Mouse (Mus musculus): ENCODE measurements around the gene Olfr366. TPM values are rescaled to one million over a fixed set of nuclear protein-coding genes. Genes with fewer than 3 reads are reported as not detected.
"Not testable (repeated sequence)": the region's sequence is repeated elsewhere in the genome, so short reads cannot be mapped to it uniquely, and the experiment has no call there.

The Olfr366 gene
- not detected for total RNA-seq (2022)

DNA sequence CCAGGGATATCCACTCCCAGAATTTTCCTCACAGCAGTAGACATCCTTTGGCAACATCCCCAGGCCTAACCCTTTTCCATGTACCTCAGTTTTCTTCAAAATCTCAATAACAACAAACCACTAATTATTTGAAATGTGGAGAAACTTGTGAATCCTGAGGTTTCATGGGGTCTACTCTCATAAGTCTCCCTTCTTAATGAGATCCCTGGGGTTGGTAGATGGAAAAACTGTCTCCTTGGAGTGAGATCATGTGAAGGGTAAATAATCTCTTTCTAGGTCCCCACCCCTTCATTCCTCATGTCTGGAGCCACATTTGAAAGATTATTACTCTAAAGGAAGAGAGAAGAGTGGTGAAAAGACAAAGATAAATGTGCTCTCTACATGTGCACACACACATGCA is at the start of gene Olfr366:
TSS of gene Olfr366 (plus strand) at position 301 of the 400 bp plus-strand sequence.
- DNase-seq (ENCODE audit: low spot score): no peak

DNA sequence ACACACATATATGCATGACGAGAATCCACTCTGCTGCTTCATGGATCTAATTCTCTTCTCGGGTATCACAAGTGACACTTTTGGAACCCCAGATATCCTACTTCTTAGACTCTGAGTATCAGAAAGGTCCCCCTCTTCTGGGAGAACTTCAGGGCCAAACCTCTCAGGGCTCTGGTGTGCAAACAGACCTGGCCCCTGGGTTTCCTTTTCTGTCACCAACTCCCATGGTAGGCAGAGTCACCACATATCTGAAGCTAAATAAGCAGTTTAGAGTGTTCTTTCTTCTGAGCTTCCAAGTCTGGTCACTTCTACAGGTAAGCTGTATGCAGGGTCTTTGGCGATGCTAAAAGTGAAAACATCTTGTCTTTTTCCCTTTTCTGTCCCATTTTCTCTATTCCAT is 23.5 kb upstream of the Olfr366 start, which contains the start of gene Olfr365:
TSS of gene Olfr365 (plus strand) at position 301 of the 400 bp plus-strand sequence.
- DNase-seq (ENCODE audit: low spot score): no peak

DNA sequence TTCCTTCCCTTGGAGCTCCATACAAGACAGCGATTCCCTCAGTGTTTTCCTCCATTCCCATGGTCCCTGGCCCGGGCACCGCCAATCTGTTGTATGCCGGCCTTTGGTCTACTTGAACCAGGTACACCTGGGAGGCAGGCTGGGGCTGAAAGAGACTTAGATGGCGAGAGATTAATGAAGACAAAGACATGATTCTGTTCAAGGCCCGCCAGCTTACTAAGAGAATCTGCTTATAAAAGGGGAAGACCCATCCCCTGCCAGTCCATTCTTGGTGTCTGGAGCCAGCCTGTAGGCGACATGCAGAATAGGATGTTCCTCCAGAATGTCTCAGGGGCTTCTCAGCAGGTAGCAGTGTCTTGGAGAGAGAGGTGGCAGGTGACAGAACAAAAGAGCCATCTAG is 50.4 kb downstream of the Olfr366 start:
- DNase-seq (ENCODE audit: low spot score): not testable (repeated sequence)

Other genes with a start within 250 kb of the Olfr366 start
- gene Olfr357, start 217.7 kb upstream of the Olfr366 start, total RNA-seq (2022): not detected
- not detected for gene Olfr358, start 202.2 kb upstream of the Olfr366 start, total RNA-seq (2022)
- gene Olfr360, start 145.8 kb upstream of the Olfr366 start, total RNA-seq (2022): not detected
- not detected for gene Olfr361, start 122.3 kb upstream of the Olfr366 start, total RNA-seq (2022)
- gene Olfr362, start 93.7 kb upstream of the Olfr366 start, total RNA-seq (2022): not detected
- not detected for gene Olfr364-ps1, start 72.3 kb upstream of the Olfr366 start, total RNA-seq (2022)
- gene Olfr365, start 23.4 kb upstream of the Olfr366 start, total RNA-seq (2022): not detected
- gene Olfr368, start 114.9 kb downstream of the Olfr366 start, total RNA-seq (2022): not detected
- gene Pdcl, start 147.8 kb downstream of the Olfr366 start, total RNA-seq (2022): 10 to 100 TPM; 13.9 to 19.0 (median 16.0) TPM
- gene Rc3h2, start 211.3 kb downstream of the Olfr366 start, total RNA-seq (2022): 10 to 100 TPM; 28.1 to 36.7 (median 35.2) TPM
- 1 to 10 TPM; 3.2 to 4.8 (median 4.1) TPM for gene Zbtb26, start 231.6 kb downstream of the Olfr366 start, total RNA-seq (2022)
- 1 to 10 TPM; 3.6 to 4.3 (median 4.0) TPM for gene Zbtb6, start 231.6 kb downstream of the Olfr366 start, total RNA-seq (2022)
- 10 to 100 TPM; 38.9 to 46.1 (median 41.1) TPM for gene Rabgap1, start 231.7 kb downstream of the Olfr366 start, total RNA-seq (2022)

Measured in heart, adult 8-10 months (tissue).